Mouse (Mus musculus): ENCODE data around the gene Ptgs1. TPM values are rescaled to one million over a fixed set of nuclear protein-coding genes. Genes with fewer than 3 reads are reported as not detected.

The Ptgs1 gene
- polyA plus RNA-seq, 1 experiment from 2014 or later, result 3.7 TPM

- WGBS, result 26% methylated on average over 18 of the region's 18 CpGs
- Histone ChIP-seq H3K4me1 (replicated peaks) (peaks cover 38% of the 10 kb centered on the region), H3K27ac (peak overlapping the region; percentile 65; the same call in 1 of the 2 replicates), H3K27me3 (peaks cover 54% of the 10 kb centered on the region), H3K9ac (replicated peaks) (no peak overlapping the region), H3K36me3 (no peaks in the 10 kb centered on the region), H3K9me3 (no peaks in the 10 kb centered on the region), H3K4me3 (replicated peaks) (peak overlapping the region; percentile 44), H3K4me2 (replicated peaks) (peak overlapping the region; percentile 73)
- ATAC-seq, result no peak
Measured at GRCm38 (mm10) chr2:36201756-36202610, 28.2 kb upstream of the Ptgs1 start.

GRCm38 (mm10) chr2:36202611-36202880 lies 27.7 kb upstream of the Ptgs1 start:
- peak overlapping the region; percentile 44 for H3K4me3 ChIP-seq (replicated peaks)
- H3K4me2 ChIP-seq (replicated peaks), result peak overlapping the region; percentile 73
- H3K27ac ChIP-seq, result peak overlapping the region; percentile 65; the same call in 1 of the 2 replicates
- H3K36me3 ChIP-seq, result no peaks in the 10 kb centered on the region
- H3K9me3 ChIP-seq, result no peaks in the 10 kb centered on the region
- 14% methylated on average over 5 of the region's 5 CpGs for WGBS
- H3K9ac ChIP-seq (replicated peaks), result peak overlapping the region; percentile 68; the same call in 1 of the 2 replicates
- H3K27me3 ChIP-seq, result peaks cover 54% of the 10 kb centered on the region
- peaks cover 38% of the 10 kb centered on the region for H3K4me1 ChIP-seq (replicated peaks)
- ATAC-seq, result no peak

GRCm38 (mm10) chr2:36203011-36203825 lies 27.0 kb upstream of the Ptgs1 start:
- WGBS, result under 1% methylated on average over 39 of the region's 39 CpGs

GRCm38 (mm10) chr2:36204595-36204994 lies 25.6 kb upstream of the Ptgs1 start:
- WGBS, result 36% methylated on average over 4 of the region's 4 CpGs
- no peak overlapping the region for H3K27ac ChIP-seq
- H3K4me3 ChIP-seq (replicated peaks), result no peak overlapping the region
- no peak for ATAC-seq
- no peaks in the 10 kb centered on the region for H3K9me3 ChIP-seq
- H3K4me2 ChIP-seq (replicated peaks), result no peak overlapping the region
- H3K4me1 ChIP-seq (replicated peaks), result peaks cover 26% of the 10 kb centered on the region
- H3K9ac ChIP-seq (replicated peaks), result no peak overlapping the region
- peaks cover 64% of the 10 kb centered on the region for H3K27me3 ChIP-seq
- no peaks in the 10 kb centered on the region for H3K36me3 ChIP-seq

More at GRCm38 (mm10) chr2:36203011-36203825, 27.0 kb upstream of the Ptgs1 start:
- no peaks in the 10 kb centered on the region for H3K9me3 ChIP-seq
- peak overlapping the region; percentile 68 for H3K9ac ChIP-seq (replicated peaks)
- H3K4me1 ChIP-seq (replicated peaks), result peaks cover 35% of the 10 kb centered on the region
- peak; percentile 82 for ATAC-seq
- H3K27me3 ChIP-seq, result peaks cover 54% of the 10 kb centered on the region
- H3K4me3 ChIP-seq (replicated peaks), result peak overlapping the region; percentile 44
- peak overlapping the region; percentile 65; the same call in 1 of the 2 replicates for H3K27ac ChIP-seq
- H3K4me2 ChIP-seq (replicated peaks), result peak overlapping the region; percentile 73
- H3K36me3 ChIP-seq, result no peaks in the 10 kb centered on the region

- no peak for ATAC-seq
- no peak overlapping the region for H3K4me2 ChIP-seq (replicated peaks)
- H3K36me3 ChIP-seq, result no peaks in the 10 kb centered on the region
- peaks cover 65% of the 10 kb centered on the region for H3K27me3 ChIP-seq
- H3K4me1 ChIP-seq (replicated peaks), result peaks cover 28% of the 10 kb centered on the region
- no peak overlapping the region for H3K4me3 ChIP-seq (replicated peaks)
- no peaks in the 10 kb centered on the region for H3K9me3 ChIP-seq
- WGBS, result 61% methylated on average over 11 of the region's 11 CpGs
- no peak overlapping the region for H3K9ac ChIP-seq (replicated peaks)
- no peak overlapping the region for H3K27ac ChIP-seq
Measured at GRCm38 (mm10) chr2:36207071-36207470, 23.2 kb upstream of the Ptgs1 start.

GRCm38 (mm10) chr2:36210796-36211195 lies 19.4 kb upstream of the Ptgs1 start:
- peak overlapping the region; percentile 6; the same call in 1 of the 2 replicates for H3K4me3 ChIP-seq (replicated peaks)
- H3K9me3 ChIP-seq, result no peaks in the 10 kb centered on the region
- ATAC-seq, result no peak
- no peak overlapping the region for H3K27ac ChIP-seq
- WGBS, result 1% methylated on average over 34 of the region's 34 CpGs
- H3K27me3 ChIP-seq, result peaks cover 57% of the 10 kb centered on the region
- no peaks in the 10 kb centered on the region for H3K36me3 ChIP-seq
- H3K9ac ChIP-seq (replicated peaks), result no peak overlapping the region
- peaks cover 13% of the 10 kb centered on the region; the same call in 1 of the 2 replicates for H3K4me1 ChIP-seq (replicated peaks)
- peak overlapping the region; percentile 26 for H3K4me2 ChIP-seq (replicated peaks)

- no peaks in the 10 kb centered on the region for H3K9me3 ChIP-seq
- peaks cover 13% of the 10 kb centered on the region; the same call in 1 of the 2 replicates for H3K4me1 ChIP-seq (replicated peaks)
- no peaks in the 10 kb centered on the region for H3K36me3 ChIP-seq
- no peak overlapping the region for H3K27ac ChIP-seq
- no peak for ATAC-seq
- H3K9ac ChIP-seq (replicated peaks), result no peak overlapping the region
- H3K4me3 ChIP-seq (replicated peaks), result no peak overlapping the region
- no peak overlapping the region for H3K4me2 ChIP-seq (replicated peaks)
- WGBS, result 18% methylated on average over 7 of the region's 7 CpGs
- H3K27me3 ChIP-seq, result peaks cover 56% of the 10 kb centered on the region
Measured at GRCm38 (mm10) chr2:36211785-36212184, 18.4 kb upstream of the Ptgs1 start.

- H3K27me3 ChIP-seq, result peaks cover 56% of the 10 kb centered on the region
- 0 out of 2 replicates have a peak, but pooled peaks have one; percentile 5 for ATAC-seq
- H3K36me3 ChIP-seq, result no peaks in the 10 kb centered on the region
- H3K4me1 ChIP-seq (replicated peaks), result peaks cover 13% of the 10 kb centered on the region; the same call in 1 of the 2 replicates
- H3K9ac ChIP-seq (replicated peaks), result no peak overlapping the region
- H3K4me2 ChIP-seq (replicated peaks), result no peak overlapping the region
- no peak overlapping the region for H3K27ac ChIP-seq
- no peaks in the 10 kb centered on the region for H3K9me3 ChIP-seq
- 60% methylated on average over 7 of the region's 7 CpGs for WGBS
- H3K4me3 ChIP-seq (replicated peaks), result no peak overlapping the region
Measured at GRCm38 (mm10) chr2:36213108-36213507, 17.1 kb upstream of the Ptgs1 start.

- Histone ChIP-seq H3K27me3 (peaks cover 49% of the 10 kb centered on the region), H3K36me3 (no peaks in the 10 kb centered on the region), H3K4me2 (replicated peaks) (no peak overlapping the region), H3K4me3 (replicated peaks) (no peak overlapping the region), H3K9me3 (no peaks in the 10 kb centered on the region), H3K4me1 (replicated peaks) (peaks cover 13% of the 10 kb centered on the region; the same call in 1 of the 2 replicates), H3K9ac (replicated peaks) (no peak overlapping the region), H3K27ac (no peak overlapping the region)
- ATAC-seq, result peak; percentile 68
- 12% methylated on average over 8 of the region's 8 CpGs for WGBS
Measured at GRCm38 (mm10) chr2:36214023-36214422, 16.2 kb upstream of the Ptgs1 start.

- peaks cover 13% of the 10 kb centered on the region; the same call in 1 of the 2 replicates for H3K4me1 ChIP-seq (replicated peaks)
- H3K9ac ChIP-seq (replicated peaks), result no peak overlapping the region
- no peak overlapping the region for H3K27ac ChIP-seq
- H3K27me3 ChIP-seq, result peaks cover 45% of the 10 kb centered on the region
- no peak for ATAC-seq
- H3K4me2 ChIP-seq (replicated peaks), result no peak overlapping the region
- no peaks in the 10 kb centered on the region for H3K36me3 ChIP-seq
- no peak overlapping the region for H3K4me3 ChIP-seq (replicated peaks)
- H3K9me3 ChIP-seq, result no peaks in the 10 kb centered on the region
- WGBS, result 66% methylated on average over 5 of the region's 5 CpGs
Measured at GRCm38 (mm10) chr2:36214425-36214824, 15.8 kb upstream of the Ptgs1 start.

GRCm38 (mm10) chr2:36215203-36215739 lies 15.0 kb upstream of the Ptgs1 start:
- Histone ChIP-seq H3K27ac (no peak overlapping the region), H3K27me3 (peaks cover 37% of the 10 kb centered on the region), H3K36me3 (no peaks in the 10 kb centered on the region), H3K9ac (replicated peaks) (no peak overlapping the region), H3K4me1 (replicated peaks) (peaks cover 13% of the 10 kb centered on the region; the same call in 1 of the 2 replicates), H3K4me3 (replicated peaks) (no peak overlapping the region), H3K9me3 (no peaks in the 10 kb centered on the region), H3K4me2 (replicated peaks) (no peak overlapping the region)
- no peak for ATAC-seq
- WGBS, result 86% methylated on average over 5 of the region's 5 CpGs

GRCm38 (mm10) chr2:36216546-36216945 lies 13.7 kb upstream of the Ptgs1 start:
- 0 out of 2 replicates have a peak, but pooled peaks cover 8% of the 10 kb centered on the region for H3K4me1 ChIP-seq (replicated peaks)
- H3K4me2 ChIP-seq (replicated peaks), result no peak overlapping the region
- ATAC-seq, result no peak
- no peaks in the 10 kb centered on the region for H3K9me3 ChIP-seq
- no peaks in the 10 kb centered on the region for H3K36me3 ChIP-seq
- H3K27me3 ChIP-seq, result peaks cover 24% of the 10 kb centered on the region
- no peak overlapping the region for H3K27ac ChIP-seq
- no peak overlapping the region for H3K9ac ChIP-seq (replicated peaks)
- no peak overlapping the region for H3K4me3 ChIP-seq (replicated peaks)

Data from midbrain, embryonic 13.5 days (tissue).